Mouse (Mus musculus) embryonic facial prominence, embryonic 11.5 days (tissue): ENCODE data around the gene Map4. TPM values are rescaled to one million over a fixed set of nuclear protein-coding genes. Genes with fewer than 3 reads are reported as not detected.

Experiments
- ATAC-seq: fragments of 200-750 bp; cut with Nextera tagmentation; replicated peaks from 2 replicates; pipeline ENCODE4 v1.8.0; 2017; ENCODE audit warnings: low read depth; ENCODE audit not compliant: insufficient number of reproducible peaks, low FRiP score, low TSS enrichment
- DNase-seq: peaks from one replicate; pipeline ENCODE4 v3.0.0-alpha.2; 2015; ENCODE audit warnings: low spot score
- H3K27ac ChIP-seq: fragments of 300-500 bp; sonication (generic); replicated peaks from 2 replicates; pipeline ENCODE4 v1.5.1; 2014; ENCODE audit warnings: mild to moderate bottlenecking, low read depth, low read length, control low read depth
- H3K27me3 ChIP-seq: fragments of 300-500 bp; sonication (generic); 2 replicates; pipeline ENCODE4 v1.6.1; 2014; ENCODE audit warnings: mild to moderate bottlenecking, low read length, moderate library complexity, mixed read lengths; ENCODE audit not compliant: control insufficient read depth, insufficient read depth
- H3K36me3 ChIP-seq: fragments of 300-500 bp; sonication (generic); replicated peaks from 2 replicates; pipeline ENCODE4 v1.6.1; 2014; ENCODE audit warnings: low read depth, mild to moderate bottlenecking, low read length, moderate library complexity, mixed read lengths; ENCODE audit not compliant: control insufficient read depth, insufficient read depth
- H3K4me1 ChIP-seq: fragments of 300-500 bp; sonication (generic); 2 replicates; pipeline ENCODE4 v1.6.1; 2014; ENCODE audit warnings: low read length, mixed read lengths; ENCODE audit not compliant: control insufficient read depth, insufficient read depth
- H3K4me2 ChIP-seq: fragments of 300-500 bp; sonication (generic); 2 replicates; pipeline ENCODE4 v1.6.1; 2014; ENCODE audit warnings: low read depth, mild to moderate bottlenecking, control low read depth, low read length, moderate library complexity
- H3K4me3 ChIP-seq: fragments of 300-500 bp; sonication (generic); 2 replicates; pipeline ENCODE4 v1.5.1; 2014; ENCODE audit warnings: low read depth, low read length, control low read depth
- H3K9ac ChIP-seq: fragments of 300-500 bp; sonication (generic); replicated peaks from 2 replicates; pipeline ENCODE4 v1.6.1; 2014; ENCODE audit warnings: mild to moderate bottlenecking, control low read depth, low read length
- H3K9me3 ChIP-seq: fragments of 300-500 bp; sonication (generic); replicated peaks from 2 replicates; pipeline ENCODE4 v1.6.1; 2016; ENCODE audit warnings: mild to moderate bottlenecking, low read length, inconsistent platforms, mixed read lengths; ENCODE audit not compliant: control insufficient read depth
- WGBS: fragments of 180-500 bp; shearing (Covaris S2); extraction: QIAGEN DNeasy Blood & Tissue Kit; methylation state at CpG from one replicate; pipeline ENCODE4 v1.1.7; 2014; 5-methylcytosine and 5-hydroxymethylcytosine counted together
- polyA plus RNA-seq: library from polyadenylated mRNA; unstranded; fragments of >200 nt; fragmentation: Nextera tagmentation; extraction: Ambion mirVana; gene quantifications from 2 replicates; pipeline ENCODE4 v1.2.1, GENCODE M21; 2014

Map4 gene
- polyA plus RNA-seq, 1 experiment from 2014 or later: 50.0 TPM

GRCm38 (mm10) chr9:110047260-110047659 is 116.0 kb downstream of the Map4 start:
- Histone ChIP-seq H3K4me3 (no peak overlapping the region), H3K9me3 (no peaks in the 10 kb centered on the region), H3K4me1 (no peaks in the 10 kb centered on the region), H3K27me3 (no peaks in the 10 kb centered on the region), H3K9ac (no peak overlapping the region), H3K27ac (no peak overlapping the region), H3K36me3 (no peaks in the 10 kb centered on the region), H3K4me2 (no peak overlapping the region)
- ATAC-seq (no peak), DNase-seq (no peak)

- DNase-seq (peak; percentile 59), ATAC-seq (no peak)
- Histone ChIP-seq H3K9ac (no peak overlapping the region), H3K4me1 (no peaks in the 10 kb centered on the region), H3K4me2 (no peak overlapping the region), H3K27ac (no peak overlapping the region), H3K27me3 (no peaks in the 10 kb centered on the region), H3K9me3 (no peaks in the 10 kb centered on the region), H3K36me3 (no peaks in the 10 kb centered on the region), H3K4me3 (no peak overlapping the region)
- 53% methylated on average over 3 of the region's 3 CpGs for WGBS
Observed at GRCm38 (mm10) chr9:110047857-110048256, 116.6 kb downstream of the Map4 start.

GRCm38 (mm10) chr9:110051184-110051583 is 119.9 kb downstream of the Map4 start:
- no peaks in the 10 kb centered on the region for H3K36me3 ChIP-seq
- H3K27me3 ChIP-seq: no peaks in the 10 kb centered on the region
- no peaks in the 10 kb centered on the region for H3K9me3 ChIP-seq
- H3K4me3 ChIP-seq: no peak overlapping the region
- H3K4me1 ChIP-seq: no peaks in the 10 kb centered on the region
- no peak for ATAC-seq
- H3K27ac ChIP-seq: no peak overlapping the region
- DNase-seq: no peak
- no peak overlapping the region for H3K9ac ChIP-seq
- no peak overlapping the region for H3K4me2 ChIP-seq

GRCm38 (mm10) chr9:110051869-110052661 is 120.8 kb downstream of the Map4 start:
- H3K27me3 ChIP-seq: no peaks in the 10 kb centered on the region
- H3K4me3 ChIP-seq: 0 out of 2 replicates have a peak overlapping the region, but pooled peaks have one; percentile 5
- DNase-seq: peak; percentile 12
- H3K4me2 ChIP-seq: peak overlapping the region; percentile 21; the same call in 1 of the 2 replicates
- WGBS: 31% methylated on average over 23 of the region's 23 CpGs
- no peak overlapping the region for H3K27ac ChIP-seq
- H3K9me3 ChIP-seq: no peaks in the 10 kb centered on the region
- ATAC-seq: no peak
- H3K9ac ChIP-seq: peak overlapping the region; percentile 43
- H3K4me1 ChIP-seq: no peaks in the 10 kb centered on the region
- H3K36me3 ChIP-seq: no peaks in the 10 kb centered on the region

- no peaks in the 10 kb centered on the region for H3K4me1 ChIP-seq
- no peak for ATAC-seq
- WGBS: 67% methylated on average over 4 of the region's 4 CpGs
- DNase-seq: no peak
- no peaks in the 10 kb centered on the region for H3K9me3 ChIP-seq
- no peak overlapping the region for H3K4me3 ChIP-seq
- H3K4me2 ChIP-seq: no peak overlapping the region
- H3K27ac ChIP-seq: no peak overlapping the region
- no peaks in the 10 kb centered on the region for H3K27me3 ChIP-seq
- H3K36me3 ChIP-seq: no peaks in the 10 kb centered on the region
- H3K9ac ChIP-seq: no peak overlapping the region
Observed at GRCm38 (mm10) chr9:110052951-110053304, 121.7 kb downstream of the Map4 start.

- 42% methylated on average over 8 of the region's 8 CpGs for WGBS
- no peaks in the 10 kb centered on the region for H3K36me3 ChIP-seq
- H3K9ac ChIP-seq: no peak overlapping the region
- ATAC-seq (0 out of 2 replicates have a peak, but pooled peaks have one; percentile 41), DNase-seq (peak; percentile 14)
- no peak overlapping the region for H3K27ac ChIP-seq
- no peaks in the 10 kb centered on the region for H3K27me3 ChIP-seq
- no peaks in the 10 kb centered on the region for H3K9me3 ChIP-seq
- H3K4me1 ChIP-seq: no peaks in the 10 kb centered on the region
- H3K4me3 ChIP-seq: no peak overlapping the region
- no peak overlapping the region for H3K4me2 ChIP-seq
Observed at GRCm38 (mm10) chr9:110053305-110054079, 122.2 kb downstream of the Map4 start.

- H3K4me2 ChIP-seq: no peak overlapping the region
- no peaks in the 10 kb centered on the region for H3K36me3 ChIP-seq
- no peaks in the 10 kb centered on the region for H3K9me3 ChIP-seq
- no peak overlapping the region for H3K27ac ChIP-seq
- no peak overlapping the region for H3K4me3 ChIP-seq
- H3K27me3 ChIP-seq: no peaks in the 10 kb centered on the region
- no peak for DNase-seq
- no peaks in the 10 kb centered on the region for H3K4me1 ChIP-seq
- no peak for ATAC-seq
- H3K9ac ChIP-seq: no peak overlapping the region
- WGBS: 56% methylated on average over 2 of the region's 2 CpGs
Observed at GRCm38 (mm10) chr9:110054080-110054421, 122.8 kb downstream of the Map4 start.

GRCm38 (mm10) chr9:110054781-110055180 is 123.5 kb downstream of the Map4 start:
- H3K9me3 ChIP-seq: no peaks in the 10 kb centered on the region
- H3K9ac ChIP-seq: no peak overlapping the region
- no peaks in the 10 kb centered on the region for H3K4me1 ChIP-seq
- no peaks in the 10 kb centered on the region for H3K27me3 ChIP-seq
- 79% methylated on average over 3 of the region's 3 CpGs for WGBS
- DNase-seq (no peak), ATAC-seq (no peak)
- H3K36me3 ChIP-seq: no peaks in the 10 kb centered on the region
- no peak overlapping the region for H3K4me2 ChIP-seq
- H3K4me3 ChIP-seq: no peak overlapping the region
- H3K27ac ChIP-seq: no peak overlapping the region
